Mouse (Mus musculus): Measurements from ENCODE around the gene Mob1b. TPM values are rescaled to one million over a fixed set of nuclear protein-coding genes. Genes with fewer than 3 reads are reported as not detected.

The Mob1b gene
- total RNA-seq, 2 experiments from 2014 or later, result 32.0 to 33.6 TPM

DNA sequence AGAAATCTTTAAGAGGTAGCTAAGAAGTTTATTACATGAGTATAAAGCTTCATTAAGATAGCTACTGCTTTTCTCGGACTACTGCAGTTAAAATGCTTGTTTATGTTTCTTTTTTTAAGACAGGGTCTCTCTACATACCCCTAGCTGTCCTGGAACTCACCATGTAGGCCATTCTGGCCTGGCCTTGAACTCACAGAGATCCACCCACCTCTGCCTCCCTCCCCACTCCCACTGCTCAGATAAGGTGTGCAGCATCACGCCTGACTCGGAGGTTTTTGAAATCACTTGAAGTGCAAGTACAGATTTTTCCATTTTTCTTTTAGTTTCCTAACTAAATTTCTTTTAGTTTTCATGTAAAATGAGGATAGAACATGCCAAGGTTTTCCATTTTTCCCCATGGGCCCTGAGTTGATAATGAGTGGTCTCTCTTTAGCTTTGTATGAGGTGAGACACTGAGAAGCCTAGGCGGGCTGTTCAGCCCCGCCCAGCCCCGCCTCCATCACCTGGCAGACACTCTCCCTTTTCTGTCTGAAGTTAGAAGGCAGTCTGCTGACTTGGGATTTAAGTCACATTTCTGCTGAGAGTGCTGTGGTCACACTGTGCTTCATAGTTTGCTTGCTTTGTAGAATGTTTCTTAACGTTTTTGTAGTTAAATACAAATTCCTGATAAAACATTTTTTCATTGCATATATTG is 61.6 kb downstream of the Mob1b start:
- DNase-seq, result no peak

DNA sequence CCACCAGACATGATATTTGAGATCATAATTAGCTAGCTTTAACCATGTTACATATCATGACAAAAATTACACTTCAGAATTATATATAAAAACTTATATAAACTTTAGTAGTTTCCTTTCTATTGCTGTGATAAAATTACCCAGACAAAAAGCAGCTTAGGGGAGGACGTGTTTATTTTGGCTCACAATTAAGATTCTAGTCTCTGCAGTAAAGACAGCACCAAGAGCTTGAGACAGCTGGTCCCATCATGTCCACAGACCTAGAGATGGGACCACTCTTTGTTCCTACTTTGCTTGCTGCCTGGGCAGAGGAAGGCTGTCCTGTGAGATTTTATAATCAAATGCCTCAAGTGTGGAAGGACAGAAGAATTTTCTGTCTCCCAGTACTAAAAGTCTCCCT is 64.4 kb downstream of the Mob1b start:
- no peak for DNase-seq

DNA sequence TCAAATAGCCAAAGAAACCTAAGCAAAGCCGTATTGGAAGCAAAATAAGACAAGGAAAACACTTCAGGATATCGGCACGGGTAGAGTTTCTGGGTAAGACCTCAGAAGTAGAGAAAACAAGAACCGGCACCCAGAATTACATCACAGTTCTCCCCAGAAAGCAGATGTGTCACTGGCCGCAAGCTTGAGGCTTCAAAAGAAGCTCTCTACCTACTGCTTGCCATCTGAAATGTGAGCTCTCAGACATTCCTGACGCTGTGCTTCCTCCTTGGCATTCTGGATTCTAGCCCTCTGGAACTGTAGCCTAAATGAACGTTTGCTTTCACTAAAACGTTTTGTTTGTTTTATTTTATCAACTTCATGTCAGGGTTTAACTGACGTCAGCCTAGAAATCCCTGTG is 70.0 kb downstream of the Mob1b start:
- DNase-seq, result no peak

DNA sequence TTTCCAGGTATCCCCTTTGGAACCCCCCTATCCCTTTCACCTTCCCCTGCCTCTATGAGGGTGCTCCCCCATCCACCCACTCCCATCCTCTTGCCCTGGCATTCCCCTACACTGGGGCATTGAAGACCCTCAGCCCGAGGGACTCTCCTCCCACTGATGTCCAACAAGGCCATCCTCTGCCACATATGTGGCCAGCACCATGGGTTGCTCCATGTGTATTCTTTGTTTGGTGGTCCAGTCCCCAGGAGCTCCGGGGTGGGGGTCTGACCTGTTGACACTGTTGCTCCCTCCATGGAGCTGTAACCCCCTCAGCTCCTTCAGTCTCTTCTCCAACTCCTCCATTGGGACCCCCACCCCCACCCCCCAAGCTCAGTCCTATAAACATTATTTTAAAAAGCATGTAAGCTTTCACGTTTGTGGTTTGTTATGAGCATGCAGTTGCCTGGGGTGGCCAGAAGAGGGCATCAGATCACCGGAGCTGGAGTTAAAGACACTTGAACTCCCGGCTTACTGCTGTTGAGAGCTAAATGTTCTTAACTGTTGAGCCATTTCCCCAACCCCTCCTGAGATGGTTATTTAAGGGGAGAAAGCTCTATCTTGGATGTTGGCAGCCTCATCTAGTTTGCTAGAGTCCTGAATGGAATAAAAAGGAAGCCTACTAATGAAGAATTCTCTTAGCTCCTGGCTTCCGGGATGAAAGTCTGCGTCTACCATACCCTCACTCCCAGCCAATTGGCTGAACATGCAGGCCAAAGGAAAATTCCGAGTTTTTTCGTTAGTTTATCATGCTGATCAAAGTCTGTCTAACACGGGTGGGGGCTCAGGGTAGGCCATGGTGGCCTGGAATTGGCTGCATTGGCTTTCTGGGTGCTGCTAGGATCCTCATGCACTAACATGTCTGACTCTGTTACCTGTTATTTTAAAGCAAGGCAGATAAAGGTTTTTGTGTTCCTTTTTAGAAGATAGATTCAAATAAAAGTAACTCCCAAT is 70.9 kb downstream of the Mob1b start:
- peak; percentile 58 for DNase-seq

DNA sequence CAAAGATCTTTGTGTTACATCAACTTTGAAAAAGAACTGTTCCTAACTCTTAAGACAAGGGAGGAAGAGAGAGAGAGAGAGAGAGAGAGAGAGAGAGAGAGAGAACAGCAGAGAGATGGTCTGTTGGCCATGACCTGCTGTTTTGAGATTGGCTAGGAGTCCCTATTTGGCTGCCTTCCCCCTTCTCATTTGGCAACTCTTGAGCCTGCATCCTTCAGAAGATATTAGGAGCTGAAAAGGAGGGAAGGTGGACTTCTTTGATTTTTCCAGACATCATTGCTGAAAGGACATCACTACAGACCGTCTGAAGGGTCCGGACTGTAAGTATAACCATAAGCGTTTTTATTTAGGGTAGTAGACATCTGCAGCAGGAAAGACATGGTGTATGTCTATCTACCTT is 73.0 kb downstream of the Mob1b start:
- no peak for DNase-seq

DNA sequence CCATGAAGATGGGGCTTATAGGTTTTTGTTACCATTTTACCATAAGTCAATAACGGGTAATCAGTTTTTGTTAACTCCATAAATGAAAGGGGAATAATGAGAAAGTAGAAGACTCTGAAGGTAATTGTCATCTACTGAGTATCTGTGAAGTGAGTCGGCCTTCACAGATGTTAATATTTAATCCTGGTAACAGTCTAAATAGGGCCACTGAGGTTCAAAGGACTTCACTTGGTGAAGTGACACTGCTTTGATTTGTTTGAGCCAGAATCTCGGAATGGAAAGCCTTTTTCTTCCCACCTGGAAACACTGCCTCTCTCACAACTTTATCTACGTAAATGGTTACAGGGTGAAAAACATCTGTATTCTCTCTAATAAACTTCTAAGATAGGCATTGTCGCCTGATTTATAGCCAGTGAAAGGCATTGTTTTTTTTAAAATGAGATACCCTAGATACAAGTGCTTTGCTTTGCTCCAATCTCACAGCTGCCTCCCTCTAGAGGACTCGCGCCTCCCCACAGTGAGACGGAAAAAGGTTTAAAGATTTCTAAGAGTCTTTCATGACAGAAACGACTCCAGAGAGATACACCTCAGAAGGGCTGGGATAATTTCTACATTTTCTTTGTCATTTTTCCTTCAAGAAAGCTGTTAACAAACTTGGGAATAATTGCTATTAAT is 75.4 kb downstream of the Mob1b start:
- no peak for DNase-seq

DNA sequence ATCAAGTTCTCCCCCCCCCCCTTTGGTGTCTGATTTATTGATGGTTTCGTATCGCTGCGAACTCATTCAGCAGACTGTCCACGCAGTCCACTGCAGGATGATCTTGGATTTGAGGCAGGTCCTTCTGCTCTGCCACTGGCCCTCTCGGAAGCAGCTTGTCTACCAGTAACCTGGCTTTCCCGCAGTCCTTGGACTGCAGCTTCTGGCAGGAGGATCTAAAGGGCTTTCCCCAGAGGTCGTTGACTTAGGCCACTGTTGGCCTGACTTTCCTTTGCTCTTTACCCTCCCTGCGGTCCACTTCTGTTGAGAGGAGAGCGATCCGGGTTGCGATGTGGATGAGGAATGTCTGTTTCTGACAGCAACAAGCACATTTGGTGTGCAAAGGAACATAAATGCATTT is 75.9 kb downstream of the Mob1b start:
- DNase-seq, result peak; percentile 48

DNA sequence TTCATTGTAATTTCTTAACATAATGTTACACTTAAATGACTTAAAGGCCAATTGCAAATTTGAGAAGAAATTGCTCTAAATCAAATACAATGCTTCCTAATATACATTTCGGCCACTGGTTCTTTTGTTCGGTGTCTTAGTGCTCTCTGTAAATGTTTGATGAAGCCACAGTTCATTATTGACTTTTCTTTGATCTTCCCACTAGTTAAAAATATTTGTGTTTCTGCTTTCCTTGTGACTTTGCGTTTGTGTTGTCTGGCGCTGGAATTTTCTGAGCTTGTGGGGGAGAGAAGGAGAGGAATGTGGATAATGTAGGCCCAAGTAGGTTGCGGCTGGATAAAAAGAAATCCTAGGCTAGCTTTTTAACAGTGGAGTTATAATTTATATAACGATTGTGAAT is 76.5 kb downstream of the Mob1b start:
- DNase-seq, result no peak

DNA sequence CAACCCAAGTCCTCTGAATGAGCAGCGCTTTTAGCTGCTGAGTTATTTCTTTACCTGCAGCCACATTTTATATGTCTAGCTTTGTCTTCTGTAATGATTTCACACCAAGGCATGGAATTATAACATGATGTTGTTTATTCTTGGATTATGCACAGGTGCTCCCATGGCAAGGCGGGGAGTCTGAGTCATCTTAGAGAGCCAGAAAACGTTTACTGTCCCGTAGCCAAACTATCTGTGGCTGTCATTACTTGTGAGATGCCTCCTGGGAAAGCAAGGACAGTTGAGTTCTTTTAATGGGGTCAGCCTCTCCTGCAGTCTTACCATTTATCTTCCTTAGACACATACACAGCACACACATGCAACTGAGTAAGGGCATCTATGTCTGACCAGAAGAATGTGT is 85.0 kb downstream of the Mob1b start:
- DNase-seq, result no peak

DNA sequence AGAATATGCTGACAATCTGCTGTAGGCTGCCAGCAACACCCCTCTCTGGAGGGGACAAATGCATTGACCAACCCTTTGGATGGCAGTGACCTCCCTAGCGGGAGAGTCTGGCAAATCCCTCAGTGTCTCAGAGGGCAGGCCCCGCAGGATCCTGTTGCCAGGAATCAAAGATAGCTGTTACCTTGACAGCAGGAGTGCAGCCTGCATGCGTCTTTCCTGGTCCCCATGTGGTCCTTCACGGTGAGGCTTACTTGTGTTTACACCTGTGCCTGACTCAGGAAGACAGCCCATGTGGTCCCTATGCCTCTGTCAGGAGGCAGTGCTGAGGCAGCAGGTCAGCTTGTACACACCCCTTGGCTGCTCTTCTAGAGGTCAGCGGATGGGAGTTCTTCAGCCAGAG is 85.6 kb downstream of the Mob1b start:
- no peak for DNase-seq

DNA sequence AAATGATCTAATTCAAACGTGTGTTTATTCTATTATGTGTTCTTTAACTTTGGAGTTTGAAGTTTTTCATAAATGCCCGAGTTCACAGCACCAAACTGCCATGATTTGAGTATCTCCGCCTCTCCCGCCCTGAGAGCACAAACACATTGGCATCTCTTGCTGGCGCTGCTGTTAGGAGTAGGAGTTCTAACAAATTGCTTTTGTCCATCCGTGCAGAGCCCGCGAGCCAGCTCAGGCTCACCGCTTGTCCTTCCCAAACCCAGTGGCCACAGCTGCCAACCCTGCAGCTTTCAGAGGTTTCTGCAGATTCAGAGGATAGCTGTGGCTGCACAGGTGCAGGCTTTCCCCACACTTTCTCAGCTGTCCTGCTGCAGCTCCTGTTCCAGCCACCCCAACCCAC is 86.7 kb downstream of the Mob1b start:
- DNase-seq, result no peak

DNA sequence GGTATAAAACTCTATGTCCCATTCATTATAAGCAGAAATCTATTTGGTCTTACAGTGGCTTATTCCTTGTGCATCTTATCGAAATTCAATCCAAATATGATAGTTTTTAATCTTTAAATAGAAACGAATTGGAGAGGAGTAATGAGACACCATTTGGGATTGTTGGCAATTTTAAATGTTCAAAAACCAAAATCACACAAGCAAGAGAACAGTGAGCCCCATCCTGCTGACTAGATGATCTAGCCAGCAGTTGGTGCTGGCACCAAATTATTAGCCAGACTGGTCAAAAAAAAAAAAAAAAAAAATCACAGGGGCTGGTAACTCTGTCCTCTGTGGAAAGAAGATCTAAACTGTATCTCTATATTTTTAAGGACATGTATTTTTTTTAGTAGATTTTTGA is 92.5 kb downstream of the Mob1b start:
- no peak for DNase-seq

Other genes with a start within 250 kb of the Mob1b start
- not detected for gene Enam, start 232.9 kb upstream of the Mob1b start, total RNA-seq (2021)
- gene Jchain, start 193.0 kb upstream of the Mob1b start, total RNA-seq (2021), result 1 to 10 TPM in 1 of 2 experiments, under 1 TPM in 1; 0.75 to 1.4 TPM
- 10 to 100 TPM; 30.5 to 31.9 TPM for gene Utp3, start 166.4 kb upstream of the Mob1b start, total RNA-seq (2021)
- 10 to 100 TPM; 20.7 to 32.5 TPM for gene Rufy3, start 155.8 kb upstream of the Mob1b start, total RNA-seq (2021)
- 100 to 1,000 TPM; 144 to 156 TPM for gene Grsf1, start 44.7 kb upstream of the Mob1b start, total RNA-seq (2021)
- gene Dck, start 44.1 kb downstream of the Mob1b start, total RNA-seq (2021), result 1 to 10 TPM; 8.0 to 9.6 TPM
- 100 to 1,000 TPM in 1 of 2 experiments, 10 to 100 TPM in 1; 99.5 to 108 TPM for gene Slc4a4, start 166.0 kb downstream of the Mob1b start, total RNA-seq (2021)